Mouse (Mus musculus) bone marrow macrophage, adult 2 months (primary cell): ENCODE data around the gene Ccl25.

Experiments
- CTCF ChIP-seq: IDR thresholded peaks from 2 replicates; pipeline ENCODE4 v1.5.1; 2012; ENCODE audit warnings: low read depth, mild to moderate bottlenecking, low read length, moderate library complexity
- POLR2A ChIP-seq: IDR thresholded peaks from 2 replicates; pipeline ENCODE4 v1.6.1; 2012; ENCODE audit warnings: mild to moderate bottlenecking, low read depth, low read length, borderline replicate concordance

- TF ChIP-seq POLR2A (no peak), CTCF (no peak)
Measured at GRCm38 (mm10) chr8:4350618-4351017, 25.6 kb downstream of the Ccl25 start.
